Mouse (Mus musculus) ES-E14 (cell line): ENCODE results near the gene Madcam1. TPM values are rescaled to one million over a fixed set of nuclear protein-coding genes. Genes with fewer than 3 reads are reported as not detected.
A peak's percentile ranks its signal among the peaks of the same experiment; 100 is the strongest.

ENCODE experiments used
- DNase-seq: peaks from one replicate; pipeline ENCODE4 v3.0.0-alpha.2; 2013; ENCODE audit warnings: low read depth, low spot score
- H3K27ac ChIP-seq: 2 replicates; pipeline ENCODE4 v1.5.1; 2012; ENCODE audit warnings: low read depth, mild to moderate bottlenecking, low read length, moderate library complexity, mixed read lengths; ENCODE audit not compliant: poor library complexity, insufficient read depth, severe bottlenecking
- H3K36me3 ChIP-seq: 2 replicates; pipeline ENCODE4 v1.6.1; 2012; ENCODE audit warnings: mild to moderate bottlenecking, low read length, moderate library complexity, mixed read lengths; ENCODE audit not compliant: control insufficient read depth, poor library complexity, insufficient read depth, severe bottlenecking
- H3K4me1 ChIP-seq, 2 experiments: fragments of 150-350 bp in 1 of 2; sonication (generic) in 1 of 2; 2 replicates each; pipeline ENCODE4 v1.6.1; 2012; ENCODE audit warnings: low read length in 2 of 2, mild to moderate bottlenecking in 1 of 2, mixed read lengths in 1 of 2; ENCODE audit not compliant: control insufficient read depth in 2 of 2, insufficient read depth in 2 of 2, poor library complexity in 1 of 2
- H3K4me3 ChIP-seq, 2 experiments: fragments of 150-350 bp in 1 of 2; sonication (generic) in 1 of 2; 2 replicates each; pipeline ENCODE4 v1.5.1; 2012; ENCODE audit warnings: low read length in 2 of 2, low read depth in 1 of 2, mild to moderate bottlenecking in 1 of 2, mixed read lengths in 1 of 2; ENCODE audit not compliant: insufficient read depth in 1 of 2, poor library complexity in 1 of 2, severe bottlenecking in 1 of 2
- H3K9ac ChIP-seq: 2 replicates; pipeline ENCODE4 v1.6.1; 2012; ENCODE audit warnings: low read depth, mild to moderate bottlenecking, low read length, mixed read lengths; ENCODE audit not compliant: poor library complexity, insufficient read depth, severe bottlenecking
- H3K9me3 ChIP-seq: fragments of 150-350 bp; sonication (generic); 2 replicates; pipeline ENCODE4 v1.6.1; 2012; ENCODE audit warnings: low read depth, mild to moderate bottlenecking, low read length; ENCODE audit not compliant: control insufficient read depth, insufficient read depth
- CHD2 ChIP-seq: IDR thresholded peaks from 2 replicates; pipeline ENCODE4 v1.6.1; 2014; ENCODE audit warnings: mild to moderate bottlenecking, low read depth, low read length, inconsistent platforms
- HCFC1 ChIP-seq: IDR thresholded peaks from 2 replicates; pipeline ENCODE4 v1.6.1; 2012; ENCODE audit warnings: low read length, inconsistent platforms, borderline replicate concordance; ENCODE audit not compliant: insufficient read depth
- MAFK ChIP-seq: IDR thresholded peaks from 2 replicates; pipeline ENCODE4 v1.6.1; 2014; ENCODE audit warnings: mild to moderate bottlenecking, low read depth, low read length, inconsistent platforms; ENCODE audit not compliant: insufficient read depth
- ZC3H11A ChIP-seq: IDR thresholded peaks from 2 replicates; pipeline ENCODE4 v1.6.1; 2012; ENCODE audit warnings: low read depth, mild to moderate bottlenecking, inconsistent platforms, low read length, borderline replicate concordance
- ZNF384 ChIP-seq: IDR thresholded peaks from 2 replicates; pipeline ENCODE4 v1.6.1; 2012; ENCODE audit warnings: low read depth, low read length, inconsistent platforms
- in situ Hi-C, 2 experiments: fragments of 600-800 bp; cut with MboI; formaldehyde crosslinking; loops; one replicate each; pipeline ENCODE4 v1.15.1; 2025; ENCODE audit warnings: low sequenced_read_pairs in 2 of 2, inconsistent platforms in 1 of 2; ENCODE audit not compliant: unreplicated experiment in 2 of 2
- total RNA-seq: library from RNA; depleted of rRNA; stranded (reverse); fragments of 300-350 nt; gene quantifications from 2 replicates; pipeline ENCODE4 v1.2.3, GENCODE M21; 2012

Gene Madcam1
- total RNA-seq, 1 experiment = 2.7 TPM

GRCm38 (mm10) chr10:79713163-79713562, 48.8 kb downstream of the Madcam1 start:
- in situ Hi-C loops = no loop called here
- no peak for TF ChIP-seq ZC3H11A
- no peak for TF ChIP-seq MAFK

GRCm38 (mm10) chr10:79714996-79715395, 50.6 kb downstream of the Madcam1 start:
- in situ Hi-C loops = no loop called here
- Histone ChIP-seq H3K27ac (no peak overlapping the region), H3K36me3 (peaks cover 19% of the 10 kb centered on the region), H3K4me3 (no peak overlapping the region), H3K9me3 (no peaks in the 10 kb centered on the region), H3K4me1 (peaks cover 0 to 6% of the 10 kb centered on the region in 2 experiments; a peak in 1 of 4 replicates), H3K9ac (no peak overlapping the region)
- no peak for TF ChIP-seq MAFK
- no peak for TF ChIP-seq ZC3H11A
- TF ChIP-seq HCFC1 = no peak
- no peak for DNase-seq

More at GRCm38 (mm10) chr10:79713163-79713562, 48.8 kb downstream of the Madcam1 start:
- H3K9ac ChIP-seq = no peak overlapping the region
- no peaks in the 10 kb centered on the region for H3K9me3 ChIP-seq
- H3K4me3 ChIP-seq = no peak overlapping the region
- peaks cover 37% of the 10 kb centered on the region for H3K36me3 ChIP-seq
- H3K4me1 ChIP-seq = peaks cover 0 to 10% of the 10 kb centered on the region in 2 experiments; a peak in 1 of 4 replicates
- no peak for DNase-seq
- H3K27ac ChIP-seq = no peak overlapping the region

GRCm38 (mm10) chr10:79716254-79716987, 52.1 kb downstream of the Madcam1 start, which contains the start of gene Hcn2:
TSS of gene Hcn2 (plus strand) at chr10:79716634.
- no peak for DNase-seq
- Histone ChIP-seq H3K36me3 (peaks cover 4% of the 10 kb centered on the region), H3K4me3 (peak within 1 kb of the TSS; percentile 63 to 79), H3K9me3 (no peaks in the 10 kb centered on the region), H3K9ac (peak within 1 kb of the TSS; percentile 68), H3K27ac (no peak within 1 kb of the TSS), H3K4me1 (peaks cover 0 to 6% of the 10 kb centered on the region in 2 experiments; a peak in 1 of 4 replicates)
- TF ChIP-seq ZC3H11A (no peak), CHD2 (no peak), MAFK (no peak), ZNF384 (no peak), HCFC1 (no peak)
- in situ Hi-C loops = no loop called here

GRCm38 (mm10) chr10:79716988-79717355, 52.6 kb downstream of the Madcam1 start:
- peaks cover 0 to 6% of the 10 kb centered on the region in 2 experiments; a peak in 1 of 4 replicates for H3K4me1 ChIP-seq
- H3K9ac ChIP-seq = peak overlapping the region; percentile 68
- in situ Hi-C loops = no loop called here
- no peaks in the 10 kb centered on the region for H3K9me3 ChIP-seq
- no peaks in the 10 kb centered on the region; the same call in 1 of the 2 replicates for H3K36me3 ChIP-seq
- no peak for DNase-seq
- no peak for TF ChIP-seq CHD2
- no peak for TF ChIP-seq ZNF384
- TF ChIP-seq ZC3H11A = no peak
- TF ChIP-seq MAFK = no peak
- no peak for TF ChIP-seq HCFC1
- peak overlapping the region; percentile 63 to 79 for H3K4me3 ChIP-seq
- no peak overlapping the region for H3K27ac ChIP-seq
